Mouse (Mus musculus): ENCODE measurements around the gene D230025D16Rik. TPM values are rescaled to one million over a fixed set of nuclear protein-coding genes. Genes with fewer than 3 reads are reported as not detected.
"Not testable (repeated sequence)": the region's sequence is repeated elsewhere in the genome, so short reads cannot be mapped to it uniquely, and the experiment has no call there.

Gene D230025D16Rik
- polyA plus RNA-seq, 2 experiments from 2014 or later = 13.9 to 14.2 TPM

- ATAC-seq = no peak
These were observed 43.6 kb downstream of the D230025D16Rik start for GRCm38 (mm10) chr8:105268342-105269074.

- ATAC-seq = no peak
These were observed 44.1 kb downstream of the D230025D16Rik start for GRCm38 (mm10) chr8:105269075-105269458.

- ATAC-seq = no peak
These were observed 44.6 kb downstream of the D230025D16Rik start, which contains the start of gene Hsf4 for GRCm38 (mm10) chr8:105269461-105269947. Gene Hsf4 (plus strand): TSS chr8:105269801.

GRCm38 (mm10) chr8:105270101-105270915 lies 45.4 kb downstream of the D230025D16Rik start:
- no peak for ATAC-seq

- no peak for ATAC-seq
These were observed 45.9 kb downstream of the D230025D16Rik start for GRCm38 (mm10) chr8:105270916-105271186.

- no peak for ATAC-seq
These were observed 50.4 kb downstream of the D230025D16Rik start for GRCm38 (mm10) chr8:105275387-105275786.

GRCm38 (mm10) chr8:105275840-105276239 lies 50.9 kb downstream of the D230025D16Rik start, which contains the start of gene Nol3:
Gene Nol3 (plus strand): TSS chr8:105276140.
- no peak for ATAC-seq

- no peak for ATAC-seq
These were observed 51.6 kb downstream of the D230025D16Rik start for GRCm38 (mm10) chr8:105276292-105277120.

- ATAC-seq = peak; percentile 71
These were observed 54.0 kb downstream of the D230025D16Rik start for GRCm38 (mm10) chr8:105278911-105279334.

GRCm38 (mm10) chr8:105280567-105280966 lies 55.6 kb downstream of the D230025D16Rik start:
- ATAC-seq = no peak

- no peak for ATAC-seq
These were observed 56.9 kb downstream of the D230025D16Rik start for GRCm38 (mm10) chr8:105281821-105282220.

GRCm38 (mm10) chr8:105282239-105282638 lies 57.3 kb downstream of the D230025D16Rik start:
- ATAC-seq = no peak

- ATAC-seq = peak; percentile 72
These were observed 58.1 kb downstream of the D230025D16Rik start for GRCm38 (mm10) chr8:105283074-105283473.

GRCm38 (mm10) chr8:105285514-105285913 lies 60.6 kb downstream of the D230025D16Rik start:
- no peak for ATAC-seq

- no peak for ATAC-seq
These were observed 62.0 kb downstream of the D230025D16Rik start for GRCm38 (mm10) chr8:105286907-105287306.

- ATAC-seq = no peak
These were observed 63.3 kb downstream of the D230025D16Rik start for GRCm38 (mm10) chr8:105288231-105288630.

- ATAC-seq = peak; percentile 89
These were observed 64.2 kb downstream of the D230025D16Rik start for GRCm38 (mm10) chr8:105288958-105289732.

- no peak for ATAC-seq
These were observed 65.0 kb downstream of the D230025D16Rik start, which contains the start of gene 4931428F04Rik for GRCm38 (mm10) chr8:105289805-105290460. Gene 4931428F04Rik (minus strand): TSS chr8:105289864.

GRCm38 (mm10) chr8:105290554-105291314 lies 65.8 kb downstream of the D230025D16Rik start:
- ATAC-seq = peak; percentile 29

- not testable (repeated sequence) for ATAC-seq
These were observed 66.4 kb downstream of the D230025D16Rik start for GRCm38 (mm10) chr8:105291364-105291763.

Data from CD4-positive, CD25-positive, alpha-beta regulatory T cell, adult 4 months (primary cell).